Mouse (Mus musculus) testis, postnatal 10 days (tissue): ENCODE data around the gene Tlr6.

Experiments used
- DNase-seq: peaks from one replicate; pipeline ENCODE4 v3.0.0; 2021; ENCODE audit warnings: low spot score

Gene Tlr6

GRCm38 (mm10) chr5:64932215-64932614 is 27.7 kb downstream of the Tlr6 start:
- no peak for DNase-seq

- DNase-seq = no peak
Measured at GRCm38 (mm10) chr5:64922891-64923381, 37.0 kb downstream of the Tlr6 start.

- no peak for DNase-seq
Measured at GRCm38 (mm10) chr5:64918616-64919597, 41.0 kb downstream of the Tlr6 start.

- DNase-seq = no peak
Measured at GRCm38 (mm10) chr5:64917721-64918120, 42.2 kb downstream of the Tlr6 start.

DNA sequence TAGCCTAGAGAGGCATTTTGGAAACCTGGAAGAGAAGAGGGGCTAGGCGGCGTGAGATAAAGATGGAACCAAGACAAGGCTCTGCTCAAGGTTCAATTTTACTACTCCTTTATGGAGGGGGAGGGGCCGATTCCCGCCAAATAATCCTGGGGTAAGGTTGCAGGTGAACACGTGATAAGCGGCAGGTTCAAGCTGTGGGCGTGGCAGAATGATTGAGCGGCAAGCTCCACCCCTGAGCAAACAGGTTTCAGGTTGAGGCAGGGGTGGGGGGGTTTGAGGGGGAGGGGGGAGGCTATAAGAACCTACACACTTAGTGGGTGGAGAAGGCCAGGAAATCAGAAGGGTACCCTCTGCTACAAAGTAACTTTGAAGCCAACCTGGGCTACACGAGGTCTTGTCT is 42.7 kb downstream of the Tlr6 start:
- no peak for DNase-seq

- DNase-seq = no peak
Measured at GRCm38 (mm10) chr5:64908585-64909284, 51.2 kb downstream of the Tlr6 start.

GRCm38 (mm10) chr5:64907906-64908305 is 52.0 kb downstream of the Tlr6 start:
- DNase-seq = no peak

- no peak for DNase-seq
Measured at GRCm38 (mm10) chr5:64905516-64906271, 54.2 kb downstream of the Tlr6 start.
